In genomic region chr8:83609547-83610180, GRCm38 (mm10) we compare ENCODE assay signal across 9 mouse cellular contexts. TPM values are rescaled to one million over a fixed set of nuclear protein-coding genes. Genes with fewer than 3 reads are reported as not detected.
DNase-seq lines count a peak whose midpoint lies in the region; ATAC-seq and TF ChIP-seq lines count a peak whose summit lies in the region.
"Had no signal": no experiment of that assay in that cellular context is flagged by ENCODE, and none has a peak within 500 bp of the region (broad histone marks: within the 10 kb centered on the region; RNA-seq: fewer than 3 reads in every experiment).

No protein-coding gene starts in this region.

- H3K4me1 ChIP-seq in lung, postnatal 0 days (ENCODE audit: insufficient read depth, low read depth, low read length) = peaks cover 8% of the 10 kb centered on the region
- H3K4me1 ChIP-seq in embryonic facial prominence, embryonic 14.5 days (ENCODE audit: control insufficient read depth, insufficient read depth, low read length) = peaks cover 16% of the 10 kb centered on the region
- no peaks in the 10 kb centered on the region for H3K4me1 ChIP-seq in intestine, postnatal 0 days (replicated peaks; ENCODE audit: control insufficient read depth, insufficient read depth, low read length)
- peaks cover 31% of the 10 kb centered on the region for H3K4me1 ChIP-seq in neural tube, embryonic 15.5 days

- TF ChIP-seq CTCF in lung, postnatal 0 days (IDR thresholded peaks at IDR 0.05) = no peak
- no peak for TF ChIP-seq CTCF in intestine, postnatal 0 days (IDR thresholded peaks at IDR 0.05; ENCODE audit: low read depth)

- H3K27ac ChIP-seq in lung, postnatal 0 days (ENCODE audit: low read length) = no peak overlapping the region
- peak overlapping the region; percentile 99; the same call in 1 of the 2 replicates for H3K27ac ChIP-seq in embryonic facial prominence, embryonic 14.5 days (replicated peaks; ENCODE audit: low read depth, low read length)
- no peak overlapping the region for H3K27ac ChIP-seq in intestine, postnatal 0 days (ENCODE audit: low read depth, low read length)
- H3K27ac ChIP-seq in neural tube, embryonic 15.5 days (replicated peaks) = peak overlapping the region; percentile 97; the same call in 1 of the 2 replicates

- 0 out of 2 replicates have a peak overlapping the region, but pooled peaks have one; percentile 94 for H3K9ac ChIP-seq in lung, postnatal 0 days (replicated peaks; ENCODE audit: low read depth)
- H3K9ac ChIP-seq in embryonic facial prominence, embryonic 14.5 days (ENCODE audit: low read depth, low read length) = peak overlapping the region; percentile 93
- H3K9ac ChIP-seq in intestine, postnatal 0 days (ENCODE audit: low read depth, low read length) = no peak overlapping the region
- peak overlapping the region; percentile 66; the same call in 1 of the 2 replicates for H3K9ac ChIP-seq in neural tube, embryonic 15.5 days (replicated peaks)

- intact Hi-C loops in left cerebral cortex, postnatal 10 days (cut with DNase I) = no loop called here

- H3K36me3 ChIP-seq in lung, postnatal 0 days (ENCODE audit: insufficient read depth, low read length) = peaks cover 24% of the 10 kb centered on the region
- H3K36me3 ChIP-seq in embryonic facial prominence, embryonic 14.5 days (ENCODE audit: control insufficient read depth, insufficient read depth, low read length) = peaks cover 38% of the 10 kb centered on the region
- peaks cover 36% of the 10 kb centered on the region for H3K36me3 ChIP-seq in intestine, postnatal 0 days (ENCODE audit: control insufficient read depth, insufficient read depth)
- H3K36me3 ChIP-seq in neural tube, embryonic 15.5 days = peaks cover 44% of the 10 kb centered on the region

- H3K4me2 ChIP-seq in lung, postnatal 0 days (replicated peaks; ENCODE audit: low read depth, low read length) = peak overlapping the region; percentile 68
- peak overlapping the region; percentile 86 for H3K4me2 ChIP-seq in embryonic facial prominence, embryonic 14.5 days (ENCODE audit: low read depth, low read length)
- peak overlapping the region; percentile 69 for H3K4me2 ChIP-seq in intestine, postnatal 0 days (replicated peaks; ENCODE audit: low read depth)
- peak overlapping the region; percentile 83 for H3K4me2 ChIP-seq in neural tube, embryonic 15.5 days

- no peaks in the 10 kb centered on the region for H3K9me3 ChIP-seq in lung, postnatal 0 days (ENCODE audit: low read length)
- no peaks in the 10 kb centered on the region for H3K9me3 ChIP-seq in embryonic facial prominence, embryonic 14.5 days (ENCODE audit: control insufficient read depth, low read length)
- no peaks in the 10 kb centered on the region for H3K9me3 ChIP-seq in intestine, postnatal 0 days (ENCODE audit: control insufficient read depth)
- no peaks in the 10 kb centered on the region for H3K9me3 ChIP-seq in neural tube, embryonic 15.5 days (replicated peaks)

- 85% methylated on average over 10 of the region's 10 CpGs for WGBS in lung, postnatal 0 days
- 92% methylated on average over 10 of the region's 10 CpGs for WGBS in embryonic facial prominence, embryonic 14.5 days
- 85% methylated on average over 10 of the region's 10 CpGs for WGBS in intestine, postnatal 0 days
- 94% methylated on average over 10 of the region's 10 CpGs for WGBS in neural tube, embryonic 15.5 days

- peak overlapping the region; percentile 75 for H3K4me3 ChIP-seq in lung, postnatal 0 days (ENCODE audit: low read depth, low read length)
- peak overlapping the region; percentile 89 for H3K4me3 ChIP-seq in embryonic facial prominence, embryonic 14.5 days (ENCODE audit: low read depth, low read length)
- H3K4me3 ChIP-seq in intestine, postnatal 0 days (ENCODE audit: low read depth, low read length) = peak overlapping the region; percentile 64
- peak overlapping the region; percentile 78 for H3K4me3 ChIP-seq in neural tube, embryonic 15.5 days (replicated peaks)

- TF ChIP-seq EP300 in lung, postnatal 0 days (IDR thresholded peaks at IDR 0.05) = no peak

- no peaks in the 10 kb centered on the region for H3K27me3 ChIP-seq in lung, postnatal 0 days (replicated peaks; ENCODE audit: insufficient read depth, low read length)
- H3K27me3 ChIP-seq in embryonic facial prominence, embryonic 14.5 days (replicated peaks; ENCODE audit: control insufficient read depth, insufficient read depth, low read length) = no peaks in the 10 kb centered on the region
- no peaks in the 10 kb centered on the region for H3K27me3 ChIP-seq in intestine, postnatal 0 days (replicated peaks; ENCODE audit: control insufficient read depth, insufficient read depth, low read length)
- no peaks in the 10 kb centered on the region for H3K27me3 ChIP-seq in neural tube, embryonic 15.5 days (replicated peaks)

- DNase-seq in lung, postnatal 0 days (ENCODE audit: low spot score) = no peak
- no peak for DNase-seq in lung, postnatal 4 days
- DNase-seq in embryonic facial prominence, embryonic 14.5 days (ENCODE audit: low spot score) = no peak
- DNase-seq in left cerebral cortex, postnatal 10 days (ENCODE audit: extremely low spot score in 1 of 2, low spot score in 2 of 2) = no peak
- no peak for DNase-seq in layer of hippocampus, adult 8-10 months (ENCODE audit: low spot score in 2 of 2)
- DNase-seq: cerebellum, adult 2 months had no signal

- ATAC-seq in lung, postnatal 0 days = no peak
- ATAC-seq in embryonic facial prominence, embryonic 14.5 days (ENCODE audit: low read depth) = no peak
- no peak for ATAC-seq in intestine, postnatal 0 days
- ATAC-seq in neural tube, embryonic 15.5 days (ENCODE audit: low FRiP score) = no peak
- ATAC-seq in cerebellum, adult (ENCODE audit: insufficient number of reproducible peaks, low FRiP score, low TSS enrichment) = no peak

RNA-seq across cellular contexts. Expression of gene Dnajb1, which starts 1.7 kb away (rescaled TPM):
- 34.3 and 43.6 TPM in 2 replicates for polyA plus RNA-seq in lung, postnatal 0 days (2015; fragmentation: Nextera tagmentation; extraction: Ambion mirVana)
- polyA plus RNA-seq in embryonic facial prominence, embryonic 14.5 days (2014; fragmentation: Nextera tagmentation; extraction: Ambion mirVana) = 47.2 and 47.5 TPM in 2 replicates
- 26.1 and 28.8 TPM in 2 replicates for polyA plus RNA-seq in intestine, postnatal 0 days (2015; fragmentation: Nextera tagmentation; extraction: Ambion mirVana)
- polyA plus RNA-seq in neural tube, embryonic 15.5 days (2015; fragmentation: Nextera tagmentation; extraction: Ambion mirVana) = 57.9 and 63.1 TPM in 2 replicates
- 10 to 100 TPM; 35.9 to 36.3 TPM for total RNA-seq in left cerebral cortex, postnatal 10 days (2021)
- 10 to 100 TPM; 30.9 to 52.4 (median 41.9) TPM for total RNA-seq in layer of hippocampus, adult 8-10 months (2022)

RNA-seq across cellular contexts. Expression of gene Tecr, which starts 1.9 kb away (rescaled TPM):
- 273 and 293 TPM in 2 replicates for polyA plus RNA-seq in lung, postnatal 0 days (2015; fragmentation: Nextera tagmentation; extraction: Ambion mirVana)
- polyA plus RNA-seq in embryonic facial prominence, embryonic 14.5 days (2014; fragmentation: Nextera tagmentation; extraction: Ambion mirVana) = 497 and 529 TPM in 2 replicates
- 317 and 320 TPM in 2 replicates for polyA plus RNA-seq in intestine, postnatal 0 days (2015; fragmentation: Nextera tagmentation; extraction: Ambion mirVana)
- polyA plus RNA-seq in neural tube, embryonic 15.5 days (2015; fragmentation: Nextera tagmentation; extraction: Ambion mirVana) = 1,464 and 1,650 TPM in 2 replicates
- total RNA-seq in left cerebral cortex, postnatal 10 days (2021) = 100 to 1,000 TPM; 642 to 649 TPM
- total RNA-seq in layer of hippocampus, adult 8-10 months (2022) = 100 to 1,000 TPM; 568 to 585 (median 584) TPM

RNA-seq across cellular contexts. Expression of gene Gipc1, which starts 42.8 kb away (rescaled TPM):
- polyA plus RNA-seq in lung, postnatal 0 days (2015; fragmentation: Nextera tagmentation; extraction: Ambion mirVana) = 123 and 134 TPM in 2 replicates
- 107 and 131 TPM in 2 replicates for polyA plus RNA-seq in embryonic facial prominence, embryonic 14.5 days (2014; fragmentation: Nextera tagmentation; extraction: Ambion mirVana)
- polyA plus RNA-seq in intestine, postnatal 0 days (2015; fragmentation: Nextera tagmentation; extraction: Ambion mirVana) = 76.1 and 79.3 TPM in 2 replicates
- polyA plus RNA-seq in neural tube, embryonic 15.5 days (2015; fragmentation: Nextera tagmentation; extraction: Ambion mirVana) = 116 and 118 TPM in 2 replicates
- total RNA-seq in left cerebral cortex, postnatal 10 days (2021) = 10 to 100 TPM; 84.0 to 86.7 TPM
- total RNA-seq in layer of hippocampus, adult 8-10 months (2022) = 10 to 100 TPM; 47.3 to 56.1 (median 52.2) TPM

RNA-seq across cellular contexts. Expression of gene Ndufb7, which starts 43.2 kb away (rescaled TPM):
- polyA plus RNA-seq in lung, postnatal 0 days (2015; fragmentation: Nextera tagmentation; extraction: Ambion mirVana) = 258 and 286 TPM in 2 replicates
- 315 and 324 TPM in 2 replicates for polyA plus RNA-seq in embryonic facial prominence, embryonic 14.5 days (2014; fragmentation: Nextera tagmentation; extraction: Ambion mirVana)
- polyA plus RNA-seq in intestine, postnatal 0 days (2015; fragmentation: Nextera tagmentation; extraction: Ambion mirVana) = 579 and 585 TPM in 2 replicates
- polyA plus RNA-seq in neural tube, embryonic 15.5 days (2015; fragmentation: Nextera tagmentation; extraction: Ambion mirVana) = 344 and 362 TPM in 2 replicates
- total RNA-seq in left cerebral cortex, postnatal 10 days (2021) = 100 to 1,000 TPM; 141 to 145 TPM
- 100 to 1,000 TPM in 3 of 4 experiments, 10 to 100 TPM in 1; 97.6 to 159 (median 131) TPM for total RNA-seq in layer of hippocampus, adult 8-10 months (2022)

RNA-seq across cellular contexts. Expression of gene Ptger1, which starts 56.8 kb away (rescaled TPM):
- polyA plus RNA-seq in lung, postnatal 0 days (2015; fragmentation: Nextera tagmentation; extraction: Ambion mirVana) = 1.3 and 1.4 TPM in 2 replicates
- polyA plus RNA-seq in embryonic facial prominence, embryonic 14.5 days (2014; fragmentation: Nextera tagmentation; extraction: Ambion mirVana) = 1.0 and 1.2 TPM in 2 replicates
- 1.1 and 1.2 TPM in 2 replicates for polyA plus RNA-seq in intestine, postnatal 0 days (2015; fragmentation: Nextera tagmentation; extraction: Ambion mirVana)
- polyA plus RNA-seq in neural tube, embryonic 15.5 days (2015; fragmentation: Nextera tagmentation; extraction: Ambion mirVana) = 0.95 and 1.00 TPM in 2 replicates
- total RNA-seq in left cerebral cortex, postnatal 10 days (2021) = under 1 TPM; 0.71 to 0.77 TPM
- total RNA-seq in layer of hippocampus, adult 8-10 months (2022) = 1 to 10 TPM in 2 of 4 experiments, under 1 TPM in 2; 0.74 to 1.3 (median 1.1) TPM

Comparison
In these comparisons a context has a peak if more than half of its experiments do, and no peak if none do; other contexts are left out.
1. H3K27ac ChIP-seq: peak in embryonic facial prominence, embryonic 14.5 days (single experiment) and neural tube, embryonic 15.5 days (single experiment); none in lung, postnatal 0 days (single experiment) and intestine, postnatal 0 days (single experiment).
2. Peak in every context shown above with its lines, with median percentiles within 50 percentile points of each other: H3K4me2 ChIP-seq and H3K4me3 ChIP-seq.